Mouse (Mus musculus) embryo, embryonic 11 days (tissue): ENCODE measurements around the gene Eml6.
A peak's percentile ranks its signal among the peaks of the same experiment; 100 is the strongest.
"Not testable (repeated sequence)": the region's sequence is repeated elsewhere in the genome, so short reads cannot be mapped to it uniquely, and the experiment has no call there.

Experiments
- DNase-seq: peaks from one replicate; pipeline ENCODE4 v3.0.0-alpha.2; 2015

The Eml6 gene

GRCm38 (mm10) chr11:30025835-30026472, at the start of gene Eml6:
Gene Eml6 (minus strand): TSS chr11:30026033.
- DNase-seq = peak; percentile 97

- peak; percentile 29 for DNase-seq
Observed at GRCm38 (mm10) chr11:30057299-30057698, 31.5 kb upstream of the Eml6 start.

- peak; percentile 2 for DNase-seq
Observed at GRCm38 (mm10) chr11:30025144-30025543, 689 bp downstream of the Eml6 start.

- peak; percentile 56 for DNase-seq
Observed at GRCm38 (mm10) chr11:30024261-30025071, 1.4 kb downstream of the Eml6 start.

GRCm38 (mm10) chr11:29986257-29986656, 39.6 kb downstream of the Eml6 start:
- no peak for DNase-seq

GRCm38 (mm10) chr11:29968874-29969273, 57.0 kb downstream of the Eml6 start:
- no peak for DNase-seq

GRCm38 (mm10) chr11:29959366-29959765, 66.5 kb downstream of the Eml6 start:
- no peak for DNase-seq

- no peak for DNase-seq
Observed at GRCm38 (mm10) chr11:29944661-29945060, 81.2 kb downstream of the Eml6 start.

- DNase-seq = no peak
Observed at GRCm38 (mm10) chr11:29924332-29924731, 101.5 kb downstream of the Eml6 start.

GRCm38 (mm10) chr11:29923851-29924250, 102.0 kb downstream of the Eml6 start:
- DNase-seq = no peak

GRCm38 (mm10) chr11:29913180-29913579, 112.7 kb downstream of the Eml6 start:
- DNase-seq = no peak

- DNase-seq = no peak
Observed at GRCm38 (mm10) chr11:29909330-29909729, 116.5 kb downstream of the Eml6 start.

- DNase-seq = peak; percentile 73
Observed at GRCm38 (mm10) chr11:29885160-29885559, 140.7 kb downstream of the Eml6 start.

- DNase-seq = no peak
Observed at GRCm38 (mm10) chr11:29884355-29884754, 141.5 kb downstream of the Eml6 start.

- no peak for DNase-seq
Observed at GRCm38 (mm10) chr11:29883024-29883423, 142.8 kb downstream of the Eml6 start.

GRCm38 (mm10) chr11:29879641-29880040, 146.2 kb downstream of the Eml6 start:
- no peak for DNase-seq

- DNase-seq = no peak
Observed at GRCm38 (mm10) chr11:29877981-29878380, 147.9 kb downstream of the Eml6 start.

GRCm38 (mm10) chr11:29877280-29877679, 148.6 kb downstream of the Eml6 start:
- no peak for DNase-seq

GRCm38 (mm10) chr11:29874781-29875180, 151.1 kb downstream of the Eml6 start:
- not testable (repeated sequence) for DNase-seq

GRCm38 (mm10) chr11:29870174-29870573, 155.7 kb downstream of the Eml6 start:
- DNase-seq = no peak

- no peak for DNase-seq
Observed at GRCm38 (mm10) chr11:29864269-29864668, 161.6 kb downstream of the Eml6 start.

GRCm38 (mm10) chr11:29861750-29862397, 164.0 kb downstream of the Eml6 start:
- DNase-seq = peak; percentile 55

- no peak for DNase-seq
Observed at GRCm38 (mm10) chr11:29861040-29861439, 164.8 kb downstream of the Eml6 start.
